Mouse (Mus musculus): ENCODE measurements around the gene Atg14. TPM values are rescaled to one million over a fixed set of nuclear protein-coding genes. Genes with fewer than 3 reads are reported as not detected.

Gene Atg14
- polyA plus RNA-seq, 1 experiment from 2014 or later = 19.8 TPM

- Histone ChIP-seq H3K4me2 (ENCODE audit: low read length) (no peak overlapping the region), H3K27ac (replicated peaks; ENCODE audit: low read depth, low read length) (no peak overlapping the region), H3K36me3 (ENCODE audit: control insufficient read depth, insufficient read depth, low read length) (no peaks in the 10 kb centered on the region), H3K4me3 (replicated peaks; ENCODE audit: low read depth, low read length) (no peak overlapping the region), H3K4me1 (ENCODE audit: control insufficient read depth, insufficient read depth, low read length) (no peaks in the 10 kb centered on the region), H3K27me3 (ENCODE audit: control insufficient read depth, insufficient read depth, low read length) (no peaks in the 10 kb centered on the region), H3K9ac (replicated peaks; ENCODE audit: low read length) (no peak overlapping the region), H3K9me3 (ENCODE audit: control insufficient read depth, low read length) (no peaks in the 10 kb centered on the region)
- peak; percentile 38 for DNase-seq
- ATAC-seq (ENCODE audit: low FRiP score, low TSS enrichment) = no peak
Observed at GRCm38 (mm10) chr14:47508035-47508434, 62.4 kb downstream of the Atg14 start.

GRCm38 (mm10) chr14:47506676-47507075 is 63.8 kb downstream of the Atg14 start:
- no peak for ATAC-seq (ENCODE audit: low FRiP score, low TSS enrichment)

GRCm38 (mm10) chr14:47504036-47504435 is 66.4 kb downstream of the Atg14 start:
- H3K9me3 ChIP-seq (ENCODE audit: control insufficient read depth, low read length) = no peaks in the 10 kb centered on the region
- no peaks in the 10 kb centered on the region for H3K4me1 ChIP-seq (ENCODE audit: control insufficient read depth, insufficient read depth, low read length)
- no peak overlapping the region for H3K27ac ChIP-seq (replicated peaks; ENCODE audit: low read depth, low read length)
- DNase-seq (no peak), ATAC-seq (ENCODE audit: low FRiP score, low TSS enrichment) (no peak)
- 94% methylated on average over 3 of the region's 3 CpGs for WGBS
- H3K27me3 ChIP-seq (ENCODE audit: control insufficient read depth, insufficient read depth, low read length) = no peaks in the 10 kb centered on the region
- no peaks in the 10 kb centered on the region for H3K36me3 ChIP-seq (ENCODE audit: control insufficient read depth, insufficient read depth, low read length)
- no peak overlapping the region for H3K4me2 ChIP-seq (ENCODE audit: low read length)
- H3K4me3 ChIP-seq (replicated peaks; ENCODE audit: low read depth, low read length) = no peak overlapping the region
- H3K9ac ChIP-seq (replicated peaks; ENCODE audit: low read length) = no peak overlapping the region

More at GRCm38 (mm10) chr14:47506676-47507075, 63.8 kb downstream of the Atg14 start:
- H3K4me3 ChIP-seq (replicated peaks; ENCODE audit: low read depth, low read length) = no peak overlapping the region
- no peak for DNase-seq
- H3K36me3 ChIP-seq (ENCODE audit: control insufficient read depth, insufficient read depth, low read length) = no peaks in the 10 kb centered on the region
- no peak overlapping the region for H3K4me2 ChIP-seq (ENCODE audit: low read length)
- no peaks in the 10 kb centered on the region for H3K4me1 ChIP-seq (ENCODE audit: control insufficient read depth, insufficient read depth, low read length)
- H3K9ac ChIP-seq (replicated peaks; ENCODE audit: low read length) = no peak overlapping the region
- no peak overlapping the region for H3K27ac ChIP-seq (replicated peaks; ENCODE audit: low read depth, low read length)
- no peaks in the 10 kb centered on the region for H3K27me3 ChIP-seq (ENCODE audit: control insufficient read depth, insufficient read depth, low read length)
- WGBS = 99% methylated on average over 5 of the region's 5 CpGs
- H3K9me3 ChIP-seq (ENCODE audit: control insufficient read depth, low read length) = no peaks in the 10 kb centered on the region

GRCm38 (mm10) chr14:47498632-47499031 is 71.8 kb downstream of the Atg14 start:
- Histone ChIP-seq H3K9me3 (ENCODE audit: control insufficient read depth, low read length) (no peaks in the 10 kb centered on the region), H3K4me3 (replicated peaks; ENCODE audit: low read depth, low read length) (no peak overlapping the region), H3K27ac (replicated peaks; ENCODE audit: low read depth, low read length) (no peak overlapping the region), H3K4me1 (ENCODE audit: control insufficient read depth, insufficient read depth, low read length) (no peaks in the 10 kb centered on the region), H3K9ac (replicated peaks; ENCODE audit: low read length) (no peak overlapping the region), H3K36me3 (ENCODE audit: control insufficient read depth, insufficient read depth, low read length) (no peaks in the 10 kb centered on the region), H3K4me2 (ENCODE audit: low read length) (no peak overlapping the region), H3K27me3 (ENCODE audit: control insufficient read depth, insufficient read depth, low read length) (no peaks in the 10 kb centered on the region)
- no peak for ATAC-seq (ENCODE audit: low FRiP score, low TSS enrichment)
- DNase-seq = no peak
- 56% methylated on average over 5 of the region's 5 CpGs for WGBS

GRCm38 (mm10) chr14:47497166-47497565 is 73.3 kb downstream of the Atg14 start:
- Histone ChIP-seq H3K36me3 (ENCODE audit: control insufficient read depth, insufficient read depth, low read length) (no peaks in the 10 kb centered on the region), H3K4me2 (ENCODE audit: low read length) (no peak overlapping the region), H3K27me3 (ENCODE audit: control insufficient read depth, insufficient read depth, low read length) (no peaks in the 10 kb centered on the region), H3K4me1 (ENCODE audit: control insufficient read depth, insufficient read depth, low read length) (no peaks in the 10 kb centered on the region), H3K27ac (replicated peaks; ENCODE audit: low read depth, low read length) (no peak overlapping the region), H3K9ac (replicated peaks; ENCODE audit: low read length) (no peak overlapping the region), H3K4me3 (replicated peaks; ENCODE audit: low read depth, low read length) (no peak overlapping the region), H3K9me3 (ENCODE audit: control insufficient read depth, low read length) (no peaks in the 10 kb centered on the region)
- WGBS = 78% methylated on average over 3 of the region's 3 CpGs
- DNase-seq (no peak), ATAC-seq (ENCODE audit: low FRiP score, low TSS enrichment) (no peak)

- no peak for DNase-seq
- no peaks in the 10 kb centered on the region for H3K4me1 ChIP-seq (ENCODE audit: control insufficient read depth, insufficient read depth, low read length)
- WGBS = 97% methylated on average over 3 of the region's 3 CpGs
Observed at GRCm38 (mm10) chr14:47495951-47496350, 74.5 kb downstream of the Atg14 start.

DNA sequence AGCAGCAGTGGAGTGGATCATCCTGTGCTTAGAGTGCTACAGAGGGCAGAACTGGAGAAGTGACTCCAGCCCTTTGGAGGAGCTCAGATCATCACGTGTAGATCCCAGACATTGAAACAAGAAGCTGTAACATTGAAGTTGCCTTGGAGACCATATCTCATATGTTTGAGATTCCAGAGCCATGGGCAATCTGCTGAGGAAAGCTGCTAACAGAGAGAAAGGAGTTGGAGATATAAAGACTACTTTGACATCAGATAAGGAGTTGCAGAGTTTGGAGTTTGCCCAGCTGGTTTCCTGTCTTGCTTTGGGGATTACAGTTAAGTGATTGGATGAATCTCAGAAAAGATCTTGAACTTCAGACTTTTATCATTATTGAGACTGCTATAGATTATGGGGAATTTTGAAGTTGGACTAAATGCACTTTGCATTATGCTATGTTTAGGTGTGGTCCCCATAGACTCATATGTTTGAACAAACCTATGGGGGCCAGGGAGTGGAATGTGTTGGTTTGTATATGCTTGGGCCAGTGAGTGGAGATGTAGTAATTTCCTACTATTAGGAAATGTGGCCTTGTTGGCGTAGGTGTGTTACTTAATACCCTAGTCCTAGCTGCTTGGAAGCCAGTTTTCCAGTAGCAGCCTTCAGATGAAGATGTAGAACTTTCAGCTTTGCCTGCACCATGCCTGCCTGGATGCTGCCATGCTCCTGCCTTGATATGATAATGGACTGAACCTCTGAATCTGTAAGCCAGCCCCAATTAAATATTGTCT is 76.7 kb downstream of the Atg14 start:
- H3K27me3 ChIP-seq (ENCODE audit: control insufficient read depth, insufficient read depth, low read length) = no peaks in the 10 kb centered on the region
- DNase-seq (no peak), ATAC-seq (ENCODE audit: low FRiP score, low TSS enrichment) (no peak)
- H3K4me2 ChIP-seq (ENCODE audit: low read length) = no peak overlapping the region
- no peak overlapping the region for H3K4me3 ChIP-seq (replicated peaks; ENCODE audit: low read depth, low read length)
- no peak overlapping the region for H3K9ac ChIP-seq (replicated peaks; ENCODE audit: low read length)
- H3K36me3 ChIP-seq (ENCODE audit: control insufficient read depth, insufficient read depth, low read length) = no peaks in the 10 kb centered on the region
- H3K4me1 ChIP-seq (ENCODE audit: control insufficient read depth, insufficient read depth, low read length) = no peaks in the 10 kb centered on the region; the same call in 1 of the 2 replicates
- 95% methylated on average over 2 of the region's 2 CpGs for WGBS
- H3K9me3 ChIP-seq (ENCODE audit: control insufficient read depth, low read length) = no peaks in the 10 kb centered on the region
- no peak overlapping the region for H3K27ac ChIP-seq (replicated peaks; ENCODE audit: low read depth, low read length)

More at GRCm38 (mm10) chr14:47495951-47496350, 74.5 kb downstream of the Atg14 start:
- Histone ChIP-seq H3K27ac (replicated peaks; ENCODE audit: low read depth, low read length) (no peak overlapping the region), H3K4me3 (replicated peaks; ENCODE audit: low read depth, low read length) (no peak overlapping the region), H3K9ac (replicated peaks; ENCODE audit: low read length) (no peak overlapping the region), H3K27me3 (ENCODE audit: control insufficient read depth, insufficient read depth, low read length) (no peaks in the 10 kb centered on the region), H3K9me3 (ENCODE audit: control insufficient read depth, low read length) (no peaks in the 10 kb centered on the region), H3K36me3 (ENCODE audit: control insufficient read depth, insufficient read depth, low read length) (no peaks in the 10 kb centered on the region), H3K4me2 (ENCODE audit: low read length) (no peak overlapping the region)
- no peak for ATAC-seq (ENCODE audit: low FRiP score, low TSS enrichment)

Other genes starting within 250 kb of the Atg14 start
- 3.3 and 8.4 TPM in 2 replicates for gene Lgals3, start 202.9 kb downstream of the Atg14 start, polyA plus RNA-seq (2014; fragmentation: Nextera tagmentation; extraction: Ambion mirVana)
- 5.2 and 12.6 TPM in 2 replicates for gene Dlgap5, start 152.2 kb downstream of the Atg14 start, polyA plus RNA-seq (2014; fragmentation: Nextera tagmentation; extraction: Ambion mirVana)
- gene Fbxo34, start 120.2 kb downstream of the Atg14 start, polyA plus RNA-seq (2014; fragmentation: Nextera tagmentation; extraction: Ambion mirVana) = 28.5 and 33.2 TPM in 2 replicates
- gene Ktn1, start 77.8 kb upstream of the Atg14 start, polyA plus RNA-seq (2014; fragmentation: Nextera tagmentation; extraction: Ambion mirVana) = 66.9 and 88.1 TPM in 2 replicates